Mouse (Mus musculus) CH12.LX (cell line): ENCODE measurements at regions not wholly inside any gene's neighbourhood (a gene's known extent, or its start where the extent isn't known, plus 50 kb on each side); places are given as distances from the start of the nearest gene placed in this dataset.

Source experiments
- DNase-seq: peaks from one replicate; pipeline ENCODE4 v3.0.0-alpha.2; 2013; ENCODE audit errors: extremely low read depth
- H3K27ac ChIP-seq: 2 replicates; pipeline ENCODE4 v1.5.1; 2012; ENCODE audit warnings: low read depth, mild to moderate bottlenecking, control low read depth, moderate library complexity; ENCODE audit not compliant: insufficient read depth
- H3K27me3 ChIP-seq: replicated peaks from 2 replicates; pipeline ENCODE3; 2012; ENCODE audit warnings: inconsistent platforms
- H3K36me3 ChIP-seq, 2 experiments: replicated peaks in 1 of 2; 2 replicates each; pipeline versions ENCODE3 to v1.6.1; 2012; ENCODE audit warnings: inconsistent platforms in 1 of 2, low read length in 1 of 2, mild to moderate bottlenecking in 1 of 2, mixed read lengths in 1 of 2, moderate library complexity in 1 of 2; ENCODE audit not compliant: control insufficient read depth in 1 of 2, insufficient read depth in 1 of 2
- H3K4me1 ChIP-seq, 2 experiments: 2 replicates each; pipeline ENCODE4 v1.6.1; 2012; ENCODE audit warnings: inconsistent platforms in 1 of 2, moderate library complexity in 1 of 2; ENCODE audit not compliant: insufficient read depth in 2 of 2, control insufficient read depth in 1 of 2
- H3K4me2 ChIP-seq: 2 replicates; pipeline ENCODE4 v1.6.1; 2012; ENCODE audit warnings: low read depth, mild to moderate bottlenecking, control low read depth; ENCODE audit not compliant: poor library complexity, insufficient read depth, severe bottlenecking
- H3K4me3 ChIP-seq, 3 experiments: fragments of 150-350 bp in 1 of 3; sonication (generic) in 1 of 3; replicated peaks in 1 of 3; 2 replicates each; pipeline versions ENCODE3 to v1.5.1; 2011 to 2012; ENCODE audit warnings: low read depth in 2 of 3, low read length in 2 of 3, mild to moderate bottlenecking in 2 of 3, moderate library complexity in 2 of 3, control low read depth in 1 of 3, improper control_type of control experiment in 1 of 3, inconsistent platforms in 1 of 3, mixed read lengths in 1 of 3; ENCODE audit not compliant: poor library complexity in 1 of 3
- H3K79me2 ChIP-seq: replicated peaks from 2 replicates; pipeline ENCODE4 v1.6.1; 2012; ENCODE audit warnings: mild to moderate bottlenecking, moderate library complexity; ENCODE audit not compliant: control insufficient read depth, poor library complexity, insufficient read depth, severe bottlenecking; ENCODE audit errors: extremely low read depth
- H3K9ac ChIP-seq: 2 replicates; pipeline ENCODE4 v1.6.1; 2012; ENCODE audit warnings: low read depth, mild to moderate bottlenecking, control low read depth, moderate library complexity; ENCODE audit not compliant: insufficient read depth
- H3K9me3 ChIP-seq: replicated peaks from 2 replicates; pipeline ENCODE3; 2012; ENCODE audit warnings: low read length, inconsistent platforms, mixed read lengths
- BHLHE40 ChIP-seq: IDR thresholded peaks from 2 replicates; pipeline ENCODE4 v1.6.1; 2011; ENCODE audit warnings: mild to moderate bottlenecking, low read depth, low read length, improper control_type of control experiment
- CHD2 ChIP-seq: IDR thresholded peaks from 2 replicates; pipeline ENCODE4 v1.6.1; 2011; ENCODE audit warnings: low read length, improper control_type of control experiment
- EP300 ChIP-seq: IDR thresholded peaks from 2 replicates; pipeline ENCODE4 v1.6.1; 2011; ENCODE audit warnings: low read length, improper control_type of control experiment
- ETS1 ChIP-seq: conservative IDR thresholded peaks from 2 replicates; pipeline ENCODE4 v1.6.1; 2012; ENCODE audit warnings: low read depth, mild to moderate bottlenecking, inconsistent platforms, low read length, improper control_type of control experiment, moderate library complexity
- IRF4 ChIP-seq: IDR thresholded peaks from 2 replicates; pipeline ENCODE4 v1.6.1; 2014; ENCODE audit warnings: low read depth, mild to moderate bottlenecking, inconsistent platforms, low read length, improper control_type of control experiment
- JUN ChIP-seq: IDR thresholded peaks from 2 replicates; pipeline ENCODE4 v1.6.1; 2011; ENCODE audit warnings: low read depth, mild to moderate bottlenecking, low read length, improper control_type of control experiment, moderate library complexity; ENCODE audit not compliant: insufficient read depth
- JUND ChIP-seq: conservative IDR thresholded peaks from 2 replicates; pipeline ENCODE4 v1.6.1; 2011; ENCODE audit warnings: low read depth, low read length, improper control_type of control experiment
- KAT2A ChIP-seq: IDR thresholded peaks from 2 replicates; pipeline ENCODE4 v1.6.1; 2012; ENCODE audit warnings: low read length, improper control_type of control experiment, inconsistent platforms; ENCODE audit not compliant: insufficient replicate concordance
- MAZ ChIP-seq: IDR thresholded peaks from 2 replicates; pipeline ENCODE4 v1.6.1; 2012; ENCODE audit warnings: low read depth, mild to moderate bottlenecking, inconsistent platforms, low read length, improper control_type of control experiment, moderate library complexity
- MEF2A ChIP-seq: IDR thresholded peaks from 2 replicates; pipeline ENCODE4 v1.6.1; 2014; ENCODE audit warnings: low read depth, mild to moderate bottlenecking, inconsistent platforms, low read length, improper control_type of control experiment, borderline replicate concordance
- NRF1 ChIP-seq: IDR thresholded peaks from 2 replicates; pipeline ENCODE4 v1.6.1; 2014; ENCODE audit warnings: low read depth, mild to moderate bottlenecking, inconsistent platforms, low read length, improper control_type of control experiment, moderate library complexity
- PAX5 ChIP-seq: IDR thresholded peaks from 2 replicates; pipeline ENCODE4 v1.6.1; 2012; ENCODE audit warnings: low read length, inconsistent platforms, mixed read lengths
- POLR2AphosphoS2 ChIP-seq: IDR thresholded peaks from 2 replicates; pipeline ENCODE4 v1.6.1; 2011; ENCODE audit warnings: low read depth, low read length, improper control_type of control experiment
- RCOR1 ChIP-seq: conservative IDR thresholded peaks from 2 replicates; pipeline ENCODE4 v1.6.1; 2012; ENCODE audit warnings: low read depth, mild to moderate bottlenecking, inconsistent platforms, low read length, improper control_type of control experiment
- SIN3A ChIP-seq: IDR thresholded peaks from 2 replicates; pipeline ENCODE4 v1.6.1; 2012; ENCODE audit warnings: low read length, improper control_type of control experiment, inconsistent platforms
- SMC3 ChIP-seq: IDR thresholded peaks from 2 replicates; pipeline ENCODE4 v1.6.1; 2011; ENCODE audit warnings: low read depth, low read length, improper control_type of control experiment
- USF2 ChIP-seq: conservative IDR thresholded peaks from 2 replicates; pipeline ENCODE4 v1.6.1; 2011; ENCODE audit warnings: low read depth, low read length, improper control_type of control experiment
- ZC3H11A ChIP-seq: IDR thresholded peaks from 2 replicates; pipeline ENCODE4 v1.6.1; 2012; ENCODE audit warnings: low read depth, mild to moderate bottlenecking, inconsistent platforms, low read length, improper control_type of control experiment
- ZNF384 ChIP-seq: IDR thresholded peaks from 2 replicates; pipeline ENCODE4 v1.6.1; 2012; ENCODE audit warnings: low read depth, low read length, improper control_type of control experiment, inconsistent platforms
- dilution Hi-C: fragments of 300-500 bp; cut with MboI; formaldehyde crosslinking; loops from 2 replicates; pipeline ENCODE4 v1.14.3; 2020; ENCODE audit warnings: low sequenced_read_pairs; ENCODE audit not compliant: extremely low pct_unique_long_range_greater_than_20kb, extremely low pct_ligation_motif_present
- in situ Hi-C: fragments of 300-500 bp; cut with MboI; formaldehyde crosslinking; loops from 3 replicates; pipeline ENCODE4 v1.14.3; 2019; ENCODE audit warnings: low sequenced_read_pairs, low pct_ligation_motif_present, low pct_unique_long_range_greater_than_20kb, mixed read lengths

GRCm38 (mm10) chr1:71896141-71896725, 243.2 kb upstream of the Fn1 start:
- DNase-seq, result no peak
- TF ChIP-seq JUND (no peak), PAX5 (no peak), RCOR1 (no peak), SIN3A (no peak), NRF1 (no peak), MEF2A (no peak), ETS1 (no peak), ZC3H11A (no peak), POLR2AphosphoS2 (no peak), KAT2A (no peak)
- TF ChIP-seq, all 38 proteins: peak for 0
- in situ Hi-C loops, result no loop called here
- no peak overlapping the region for H3K4me3 ChIP-seq
- H3K9me3 ChIP-seq, result no peaks in the 10 kb centered on the region
- H3K9ac ChIP-seq, result no peak overlapping the region
- no peaks in the 10 kb centered on the region for H3K27me3 ChIP-seq
- H3K79me2 ChIP-seq, result no peaks in the 10 kb centered on the region
- H3K4me2 ChIP-seq, result no peak overlapping the region
- dilution Hi-C loops, result no loop called here
- H3K4me1 ChIP-seq, result peaks cover 3 to 6% of the 10 kb centered on the region in 2 experiments; a peak in 1 of 4 replicates
- H3K27ac ChIP-seq, result no peak overlapping the region
- H3K36me3 ChIP-seq, result no peaks in the 10 kb centered on the region

GRCm38 (mm10) chr1:71893636-71894035, 240.6 kb upstream of the Fn1 start:
- Histone ChIP-seq H3K4me2 (no peak overlapping the region), H3K4me3 (no peak overlapping the region), H3K9ac (no peak overlapping the region), H3K36me3 (no peaks in the 10 kb centered on the region), H3K27ac (no peak overlapping the region), H3K27me3 (no peaks in the 10 kb centered on the region), H3K9me3 (no peaks in the 10 kb centered on the region), H3K4me1 (peaks cover 3 to 6% of the 10 kb centered on the region in 2 experiments; a peak in 1 of 4 replicates), H3K79me2 (no peaks in the 10 kb centered on the region)
- peak; percentile 26 for DNase-seq
- in situ Hi-C loops (no loop called here), dilution Hi-C loops (no loop called here)
- TF ChIP-seq NRF1, result no peak
- no peak for TF ChIP-seq ZNF384
- TF ChIP-seq JUN, result peak; percentile 43; the same call in 1 of the 2 replicates
- peak; percentile 63; the same call in 1 of the 2 replicates for TF ChIP-seq IRF4
- peak; percentile 30; the same call in 1 of the 2 replicates for TF ChIP-seq EP300
- no peak for TF ChIP-seq SMC3
- TF ChIP-seq CHD2, result no peak
- no peak for TF ChIP-seq USF2
- TF ChIP-seq MAZ, result no peak
- no peak for TF ChIP-seq BHLHE40
- TF ChIP-seq JUND, result no peak; the same call in 1 of the 2 replicates
